Mouse (Mus musculus): Measurements from ENCODE around the gene Ifnl3. TPM values are rescaled to one million over a fixed set of nuclear protein-coding genes. Genes with fewer than 3 reads are reported as not detected.
"Not testable (repeated sequence)": the region's sequence is repeated elsewhere in the genome, so short reads cannot be mapped to it uniquely, and the experiment has no call there.

Gene Ifnl3
- polyA plus RNA-seq, 1 experiment from 2014 or later, result not detected

DNA sequence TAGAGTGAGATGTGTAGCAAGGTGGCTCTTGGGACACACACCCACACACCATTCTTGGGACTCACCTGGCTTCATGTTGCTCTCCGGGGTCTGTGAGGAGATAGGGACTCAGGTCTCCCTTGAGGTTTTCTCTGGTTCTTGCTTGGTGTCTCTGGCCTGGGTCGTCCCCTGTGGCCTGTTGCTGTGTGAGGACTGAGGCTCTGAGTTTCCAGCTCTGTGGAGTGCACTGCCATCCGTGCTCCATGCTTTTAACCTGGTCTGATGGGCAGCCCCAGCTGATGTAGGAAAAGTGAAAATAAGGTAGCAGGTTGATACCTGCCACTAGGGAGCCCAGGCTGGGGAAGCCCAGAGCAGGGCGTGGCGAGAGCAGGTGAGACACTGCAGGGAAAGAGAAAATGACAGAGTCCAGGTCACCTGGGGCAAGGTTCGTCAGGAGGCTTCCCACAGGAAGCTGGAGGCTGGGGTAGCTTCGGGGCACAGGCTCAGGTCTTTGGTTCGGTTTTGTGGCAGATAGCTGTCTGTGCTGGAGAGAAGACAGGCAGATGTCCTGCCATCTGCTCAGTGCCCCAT lies 12.1 kb upstream of the Ifnl3 start, which contains the start of gene Ifnl2:
Gene Ifnl2 (minus strand): TSS at position 51 of the 570 bp plus-strand sequence.
- 71% methylated on average over 8 of the region's 8 CpGs for WGBS
- H3K4me2 ChIP-seq; H3K27ac ChIP-seq (replicated peaks); H3K4me3 ChIP-seq; H3K36me3 ChIP-seq; ATAC-seq (ENCODE audit: low FRiP score, low read depth); H3K4me1 ChIP-seq (replicated peaks); H3K9ac ChIP-seq; H3K27me3 ChIP-seq; H3K9me3 ChIP-seq: not testable (repeated sequence)

DNA sequence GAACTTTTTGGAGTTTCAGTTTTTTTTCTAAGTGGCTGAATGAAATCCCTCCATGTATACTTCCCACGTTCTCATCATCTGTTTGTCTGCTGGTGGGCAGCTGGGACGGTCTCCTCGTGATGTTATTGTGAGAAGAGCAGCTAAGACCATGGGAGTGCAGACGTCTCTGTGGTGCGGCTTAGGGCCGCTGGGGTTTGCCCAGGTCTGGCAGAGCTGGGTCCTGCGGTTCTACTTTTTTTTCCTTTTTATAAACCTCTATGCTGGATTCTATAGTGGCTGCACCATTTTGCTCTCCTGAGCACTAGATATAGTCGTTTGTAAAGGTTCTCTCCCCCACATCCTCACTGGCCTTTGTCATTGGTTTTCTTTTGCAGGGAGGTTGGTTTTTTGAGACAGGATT lies 11.2 kb upstream of the Ifnl3 start:
- H3K4me2 ChIP-seq, result no peak overlapping the region
- H3K4me1 ChIP-seq (replicated peaks), result no peaks in the 10 kb centered on the region
- no peak overlapping the region for H3K9ac ChIP-seq
- no peak for ATAC-seq (ENCODE audit: low FRiP score, low read depth)
- no peaks in the 10 kb centered on the region for H3K36me3 ChIP-seq
- H3K9me3 ChIP-seq, result no peaks in the 10 kb centered on the region
- H3K4me3 ChIP-seq, result no peak overlapping the region
- H3K27me3 ChIP-seq, result no peaks in the 10 kb centered on the region
- no peak overlapping the region for H3K27ac ChIP-seq (replicated peaks)
- 76% methylated on average over 8 of the region's 8 CpGs for WGBS

DNA sequence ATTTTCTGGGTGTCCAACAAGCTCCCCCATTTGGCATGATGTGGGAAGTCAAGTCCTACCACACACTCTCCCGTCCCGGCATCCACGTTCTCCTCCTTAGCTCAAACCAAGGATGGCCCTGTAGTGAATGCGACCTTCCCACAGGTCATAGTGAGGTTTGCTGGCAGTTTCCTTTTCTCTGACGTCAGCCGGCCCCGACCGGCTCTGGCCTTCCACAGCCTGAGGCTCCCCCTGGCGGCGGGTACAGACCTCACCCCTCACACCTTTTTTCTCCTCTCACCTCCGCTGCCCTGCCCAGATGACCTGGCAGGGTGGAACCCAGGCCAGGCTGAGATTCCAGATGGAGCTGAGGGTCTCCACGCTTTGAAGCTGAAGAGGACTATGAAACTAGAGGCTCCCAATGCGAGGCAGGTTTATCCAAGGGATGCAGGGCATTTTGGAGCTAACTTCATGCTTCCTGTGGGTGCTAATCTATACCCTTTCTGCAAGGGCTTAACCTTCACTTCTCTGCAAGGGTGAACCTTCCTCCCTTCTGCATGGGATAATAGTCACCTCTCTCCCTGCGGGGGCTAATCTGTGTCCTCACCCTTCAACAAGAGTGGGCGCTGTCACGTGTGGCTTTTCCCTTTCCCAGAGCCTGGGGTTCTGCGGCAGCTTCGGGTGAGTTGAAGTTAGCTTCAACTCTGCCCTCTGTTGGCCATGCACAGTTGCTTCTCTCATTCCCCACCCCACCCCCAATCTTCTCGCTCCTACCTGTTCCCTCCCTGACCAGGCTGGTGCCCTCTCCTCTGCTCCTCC lies 5.5 kb downstream of the Ifnl3 start:
- Histone ChIP-seq H3K4me1 (replicated peaks) (no peaks in the 10 kb centered on the region), H3K4me2 (no peak overlapping the region), H3K27ac (replicated peaks) (no peak overlapping the region), H3K9me3 (no peaks in the 10 kb centered on the region), H3K36me3 (no peaks in the 10 kb centered on the region), H3K9ac (no peak overlapping the region), H3K27me3 (no peaks in the 10 kb centered on the region), H3K4me3 (no peak overlapping the region)
- 9% methylated on average over 19 of the region's 19 CpGs for WGBS
- no peak for ATAC-seq (ENCODE audit: low FRiP score, low read depth)

DNA sequence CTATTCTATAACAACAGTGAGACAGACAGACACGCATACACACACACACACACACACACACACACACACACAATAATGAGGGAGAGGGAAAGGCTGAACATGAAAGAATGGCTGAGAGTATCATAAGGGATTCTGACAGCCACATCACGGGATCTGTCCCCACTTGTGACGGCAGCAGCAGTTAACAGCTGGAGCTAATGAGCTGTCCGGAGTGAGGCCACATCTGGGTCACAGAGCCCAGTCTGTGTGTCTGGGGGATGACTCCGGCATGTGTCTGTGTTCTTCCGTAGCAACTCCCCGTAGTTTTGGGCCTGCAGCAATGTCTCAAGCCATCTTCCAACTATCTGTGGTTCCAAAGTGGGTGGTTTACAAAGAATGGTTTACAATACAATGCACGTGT lies 9.4 kb downstream of the Ifnl3 start:
- ATAC-seq (ENCODE audit: low FRiP score, low read depth), result no peak
- Histone ChIP-seq H3K4me1 (replicated peaks) (no peaks in the 10 kb centered on the region), H3K27ac (replicated peaks) (no peak overlapping the region), H3K9me3 (no peaks in the 10 kb centered on the region), H3K4me3 (no peak overlapping the region), H3K27me3 (no peaks in the 10 kb centered on the region), H3K9ac (no peak overlapping the region), H3K36me3 (no peaks in the 10 kb centered on the region), H3K4me2 (no peak overlapping the region)
- 79% methylated on average over 8 of the region's 8 CpGs for WGBS

DNA sequence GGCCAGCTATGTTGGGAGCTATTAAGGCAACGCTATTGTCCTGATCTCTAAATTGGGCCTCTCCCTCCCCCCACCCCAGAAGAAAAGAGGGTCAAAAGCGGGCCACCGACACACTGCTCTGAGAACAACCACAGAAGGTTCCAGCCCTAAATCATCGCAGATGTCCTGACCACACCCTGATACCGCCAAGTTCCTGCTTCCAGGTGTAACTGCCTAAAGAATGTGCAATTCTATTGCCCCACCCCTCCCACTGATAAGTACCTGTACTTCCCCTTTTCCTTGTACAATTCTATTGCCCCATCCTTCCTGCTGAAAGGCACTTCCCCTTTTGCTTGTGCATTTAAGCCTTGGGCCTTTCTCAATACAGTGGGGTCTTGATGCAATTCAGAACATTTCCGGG lies 16.2 kb downstream of the Ifnl3 start:
- 93% methylated on average over 6 of the region's 6 CpGs for WGBS
- not testable (repeated sequence) for H3K9me3 ChIP-seq; H3K27ac ChIP-seq (replicated peaks); H3K36me3 ChIP-seq; H3K4me2 ChIP-seq; ATAC-seq (ENCODE audit: low FRiP score, low read depth); H3K27me3 ChIP-seq; H3K9ac ChIP-seq; H3K4me3 ChIP-seq; H3K4me1 ChIP-seq (replicated peaks)

DNA sequence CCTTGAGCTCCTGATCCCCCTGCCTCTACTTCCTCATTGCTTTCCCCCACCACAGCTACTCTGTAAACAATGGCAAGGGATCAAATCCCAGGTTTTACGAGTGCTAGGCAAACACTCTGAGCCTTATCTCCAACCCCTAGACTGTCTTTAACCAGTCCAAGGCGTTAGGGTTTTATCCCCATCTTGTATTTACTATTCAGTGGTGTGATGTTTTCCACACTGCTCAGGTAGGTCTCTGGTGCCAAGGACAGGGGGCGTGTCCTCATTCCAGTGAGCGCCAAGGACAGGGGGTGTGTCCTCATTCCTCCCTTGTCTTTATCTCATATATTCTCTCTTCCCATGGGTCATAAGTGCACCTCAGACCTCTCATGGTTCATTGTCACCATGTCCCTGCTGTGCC lies 17.9 kb downstream of the Ifnl3 start, which contains the start of gene Sycn:
Gene Sycn (plus strand): TSS at position 360 of the 400 bp plus-strand sequence.
- no peak within 1 kb of the TSS for H3K27ac ChIP-seq (replicated peaks)
- no peak within 1 kb of the TSS for H3K4me3 ChIP-seq
- H3K9me3 ChIP-seq, result no peaks in the 10 kb centered on the region
- no peak for ATAC-seq (ENCODE audit: low FRiP score, low read depth)
- no peak within 1 kb of the TSS for H3K4me2 ChIP-seq
- WGBS, result 85% methylated on average over 4 of the region's 4 CpGs
- no peak within 1 kb of the TSS for H3K9ac ChIP-seq
- H3K27me3 ChIP-seq, result peaks cover 15% of the 10 kb centered on the region
- no peaks in the 10 kb centered on the region for H3K36me3 ChIP-seq
- H3K4me1 ChIP-seq (replicated peaks), result peaks cover 8% of the 10 kb centered on the region

DNA sequence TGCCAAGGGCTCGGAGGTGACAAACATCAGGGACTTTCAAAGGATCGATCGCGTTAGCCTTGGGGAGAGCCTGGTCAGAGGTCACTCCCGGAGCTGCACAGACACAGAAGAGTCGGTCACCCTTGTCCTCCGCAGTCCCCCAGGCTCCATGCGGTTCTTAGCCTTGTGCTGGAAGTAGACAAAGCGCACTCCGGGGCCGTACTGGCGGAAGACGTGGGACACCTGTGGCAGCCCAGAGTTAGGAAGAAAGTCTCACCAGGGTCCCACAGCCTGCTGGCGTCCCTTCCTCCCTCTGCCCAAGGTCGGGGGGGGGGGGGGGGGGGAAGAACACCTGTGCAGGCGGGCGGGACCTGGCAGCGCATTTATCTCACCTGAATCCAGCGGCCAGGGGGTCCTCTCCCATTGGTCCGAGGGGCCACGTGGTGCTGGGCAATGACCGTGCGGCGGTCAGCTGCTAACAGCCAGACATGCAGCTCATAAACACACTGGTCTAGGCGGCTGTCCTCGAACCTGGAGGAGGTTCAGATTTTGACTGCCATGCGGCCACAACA lies 21.5 kb downstream of the Ifnl3 start:
- H3K27me3 ChIP-seq, result peaks cover 35% of the 10 kb centered on the region
- 2% methylated on average over 26 of the region's 27 CpGs for WGBS
- H3K36me3 ChIP-seq, result no peaks in the 10 kb centered on the region
- no peak overlapping the region for H3K9ac ChIP-seq
- H3K4me2 ChIP-seq, result peak overlapping the region; percentile 53
- H3K9me3 ChIP-seq, result no peaks in the 10 kb centered on the region
- peak overlapping the region; percentile 26 for H3K4me3 ChIP-seq
- H3K27ac ChIP-seq (replicated peaks), result no peak overlapping the region
- peaks cover 23% of the 10 kb centered on the region for H3K4me1 ChIP-seq (replicated peaks)
- 0 out of 2 replicates have a peak, but pooled peaks have one; percentile 3 for ATAC-seq (ENCODE audit: low FRiP score, low read depth)

DNA sequence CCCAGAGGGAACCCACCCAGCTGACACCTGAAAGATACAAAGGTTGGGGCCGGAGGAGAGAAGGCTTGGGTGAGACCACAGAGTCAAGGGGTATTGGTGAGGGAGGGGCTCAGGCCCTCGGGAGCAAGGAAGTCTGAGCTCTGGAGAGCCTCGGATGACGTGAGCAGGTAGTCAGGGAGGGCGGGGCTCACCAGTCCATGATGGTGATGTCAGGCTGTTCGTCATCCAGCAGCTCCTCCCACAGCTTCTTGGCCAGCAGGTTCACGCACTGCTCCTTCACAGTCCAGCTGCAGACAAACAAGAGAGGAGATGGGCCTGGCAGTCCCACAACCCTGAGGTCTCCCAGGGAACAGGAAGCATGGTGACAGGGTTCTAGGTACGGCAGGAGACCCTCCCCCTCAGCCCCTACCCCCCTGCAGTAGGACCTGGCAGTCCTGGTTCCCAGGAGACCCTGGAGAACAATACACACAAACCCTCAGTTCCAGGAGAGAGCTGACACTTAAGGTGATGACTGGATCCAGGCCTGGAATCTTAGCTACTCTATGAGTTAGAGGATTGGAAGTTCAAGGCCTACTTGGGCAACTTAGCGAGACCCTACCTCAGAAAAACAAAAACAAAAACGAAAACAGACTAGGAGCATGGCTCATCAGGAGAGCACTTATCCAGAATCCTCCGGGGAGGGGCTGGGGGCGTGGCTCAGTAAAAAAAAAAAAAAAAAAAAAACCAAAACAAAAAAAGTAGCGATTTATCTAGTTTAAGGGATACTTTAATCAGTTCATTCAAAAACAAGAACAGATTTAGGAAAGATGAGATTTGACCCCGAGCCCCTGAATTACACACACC lies 22.6 kb downstream of the Ifnl3 start:
- Histone ChIP-seq H3K27ac (replicated peaks) (no peak overlapping the region), H3K27me3 (peaks cover 35% of the 10 kb centered on the region), H3K9me3 (no peaks in the 10 kb centered on the region), H3K4me2 (no peak overlapping the region), H3K36me3 (no peaks in the 10 kb centered on the region), H3K4me1 (replicated peaks) (peaks cover 23% of the 10 kb centered on the region), H3K9ac (no peak overlapping the region), H3K4me3 (no peak overlapping the region)
- 27% methylated on average over 14 of the region's 14 CpGs for WGBS
- ATAC-seq (ENCODE audit: low FRiP score, low read depth), result peak; percentile 29; the same call in 1 of the 2 replicates

DNA sequence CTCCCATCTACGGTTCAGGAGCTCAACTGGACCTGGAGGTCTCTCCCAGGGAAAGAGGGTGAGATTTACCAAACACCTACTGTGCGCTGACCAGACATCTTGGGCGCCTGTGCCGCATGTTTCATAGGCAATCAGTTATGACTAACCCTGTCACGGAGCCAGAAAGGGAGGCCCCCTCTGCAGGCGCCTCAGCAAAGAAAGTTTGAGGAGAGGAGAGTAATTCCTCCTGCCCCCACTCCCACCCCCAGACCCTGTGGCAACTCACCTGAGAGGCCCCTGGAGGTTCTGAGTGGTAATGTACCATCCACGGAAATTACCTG lies 23.2 kb downstream of the Ifnl3 start:
- H3K27me3 ChIP-seq, result peaks cover 35% of the 10 kb centered on the region
- H3K9ac ChIP-seq, result no peak overlapping the region
- 44% methylated on average over 7 of the region's 7 CpGs for WGBS
- no peaks in the 10 kb centered on the region for H3K36me3 ChIP-seq
- H3K4me3 ChIP-seq, result no peak overlapping the region
- no peak overlapping the region for H3K27ac ChIP-seq (replicated peaks)
- no peaks in the 10 kb centered on the region for H3K9me3 ChIP-seq
- peaks cover 23% of the 10 kb centered on the region for H3K4me1 ChIP-seq (replicated peaks)
- no peak overlapping the region for H3K4me2 ChIP-seq
- peak; percentile 24; the same call in 1 of the 2 replicates for ATAC-seq (ENCODE audit: low FRiP score, low read depth)

DNA sequence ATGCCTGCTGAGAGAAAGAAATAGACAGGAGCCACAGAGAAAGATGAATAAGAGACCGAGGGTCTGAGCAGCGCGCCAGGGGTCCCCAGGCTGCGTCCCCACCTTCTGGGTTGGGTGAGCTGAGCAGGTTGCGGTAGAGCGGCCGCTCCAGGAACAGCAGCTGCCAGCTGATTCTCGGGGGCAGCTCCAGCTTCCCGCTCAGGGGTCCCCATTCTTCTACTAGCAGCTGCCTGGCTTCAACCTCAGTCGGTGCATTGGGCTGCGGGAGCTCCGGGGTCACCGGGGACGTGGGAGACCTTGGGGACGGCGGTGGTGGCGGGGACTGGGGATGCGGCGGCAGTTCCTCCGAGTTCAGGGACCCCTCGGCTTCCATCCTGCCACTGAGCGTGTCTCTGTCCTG lies 24.0 kb downstream of the Ifnl3 start:
- 1% methylated on average over 22 of the region's 22 CpGs for WGBS
- peak overlapping the region; percentile 34 for H3K4me3 ChIP-seq
- H3K36me3 ChIP-seq, result no peaks in the 10 kb centered on the region
- no peak for ATAC-seq (ENCODE audit: low FRiP score, low read depth)
- H3K4me2 ChIP-seq, result peak overlapping the region; percentile 64
- no peak overlapping the region for H3K27ac ChIP-seq (replicated peaks)
- peaks cover 35% of the 10 kb centered on the region for H3K27me3 ChIP-seq
- no peaks in the 10 kb centered on the region for H3K9me3 ChIP-seq
- peak overlapping the region; percentile 34 for H3K9ac ChIP-seq
- peaks cover 23% of the 10 kb centered on the region for H3K4me1 ChIP-seq (replicated peaks)

DNA sequence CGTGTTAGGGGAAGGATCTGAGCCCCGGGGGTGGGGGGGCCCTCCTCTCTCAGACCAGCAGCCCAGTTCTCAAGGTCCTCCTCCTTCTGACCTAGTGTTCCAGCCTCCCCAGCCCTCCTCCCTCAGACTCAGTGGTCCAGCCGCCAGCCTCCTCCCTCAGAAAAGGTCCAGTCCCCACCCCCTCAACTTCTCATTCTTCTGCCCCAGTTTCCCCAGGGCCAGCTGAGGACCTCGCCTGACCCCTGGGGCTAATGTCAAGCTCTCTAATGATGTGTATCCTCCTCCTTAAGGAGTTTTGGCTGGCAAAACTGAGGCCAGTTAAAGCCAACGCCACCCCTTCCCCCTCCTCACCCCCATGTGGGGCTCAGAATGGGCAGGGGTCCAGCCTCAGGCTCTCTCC lies 24.5 kb downstream of the Ifnl3 start, which contains the start of gene Nccrp1:
Gene Nccrp1 (minus strand): TSS at position 101 of the 400 bp plus-strand sequence.
- Histone ChIP-seq H3K4me3 (peak within 1 kb of the TSS; percentile 34), H3K9me3 (no peaks in the 10 kb centered on the region), H3K27me3 (peaks cover 35% of the 10 kb centered on the region), H3K4me1 (replicated peaks) (peaks cover 23% of the 10 kb centered on the region), H3K27ac (replicated peaks) (no peak within 1 kb of the TSS), H3K9ac (peak within 1 kb of the TSS; percentile 34), H3K4me2 (peak within 1 kb of the TSS; percentile 64), H3K36me3 (no peaks in the 10 kb centered on the region)
- no peak for ATAC-seq (ENCODE audit: low FRiP score, low read depth)
- WGBS, result 6% methylated on average over 5 of the region's 5 CpGs

DNA sequence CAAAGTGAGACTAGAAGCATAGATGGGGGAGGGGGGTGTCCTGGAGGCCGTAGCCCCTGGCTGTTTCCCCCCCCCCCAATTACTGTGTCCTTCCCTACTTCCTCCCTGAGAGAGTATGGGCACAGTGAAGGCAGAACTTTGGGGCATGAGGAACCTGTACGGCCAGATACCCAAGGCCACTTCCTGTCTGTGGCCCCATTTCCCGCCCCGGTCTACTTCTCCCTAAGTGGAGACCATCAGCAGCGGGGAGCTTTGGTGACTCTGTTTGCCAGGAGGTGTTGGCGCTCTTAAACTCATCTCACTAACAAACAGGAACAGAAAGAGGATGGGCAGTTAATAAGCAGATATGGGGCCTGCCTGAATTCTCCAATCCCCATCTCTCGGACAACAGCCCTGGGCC lies 25.0 kb downstream of the Ifnl3 start:
- 70% methylated on average over 7 of the region's 7 CpGs for WGBS
- no peaks in the 10 kb centered on the region for H3K9me3 ChIP-seq
- no peak for ATAC-seq (ENCODE audit: low FRiP score, low read depth)

More for the DNA sequence above, 25.0 kb downstream of the Ifnl3 start:
- H3K27me3 ChIP-seq, result peaks cover 35% of the 10 kb centered on the region
- H3K36me3 ChIP-seq, result no peaks in the 10 kb centered on the region
- H3K4me3 ChIP-seq, result no peak overlapping the region
- H3K27ac ChIP-seq (replicated peaks), result no peak overlapping the region
- no peak overlapping the region for H3K4me2 ChIP-seq
- H3K9ac ChIP-seq, result no peak overlapping the region
- peaks cover 23% of the 10 kb centered on the region for H3K4me1 ChIP-seq (replicated peaks)
